Mouse (Mus musculus) hindbrain, embryonic 11.5 days (tissue): ENCODE measurements around the gene Kctd10. TPM values are rescaled to one million over a fixed set of nuclear protein-coding genes. Genes with fewer than 3 reads are reported as not detected.

Experiments
- ATAC-seq: fragments of 200-750 bp; cut with Nextera tagmentation; 2 replicates; pipeline ENCODE4 v1.8.0; 2017; ENCODE audit warnings: mild to moderate bottlenecking, moderate TSS enrichment, moderate library complexity; ENCODE audit not compliant: low FRiP score
- DNase-seq: peaks from one replicate; pipeline ENCODE4 v3.0.0-alpha.2; 2015; ENCODE audit warnings: low spot score
- H3K27ac ChIP-seq: fragments of 300-500 bp; sonication (generic); 2 replicates; pipeline ENCODE4 v1.5.1; 2014; ENCODE audit warnings: mild to moderate bottlenecking, low read depth, low read length
- H3K27me3 ChIP-seq: fragments of 300-500 bp; sonication (generic); 2 replicates; pipeline ENCODE4 v1.6.1; 2014; ENCODE audit warnings: mild to moderate bottlenecking, low read length, moderate library complexity, mixed read lengths; ENCODE audit not compliant: control insufficient read depth, insufficient read depth
- H3K36me3 ChIP-seq: fragments of 300-500 bp; sonication (generic); 2 replicates; pipeline ENCODE4 v1.6.1; 2014; ENCODE audit warnings: mild to moderate bottlenecking, low read length, moderate library complexity, mixed read lengths; ENCODE audit not compliant: control insufficient read depth, insufficient read depth
- H3K4me1 ChIP-seq: fragments of 300-500 bp; sonication (generic); replicated peaks from 2 replicates; pipeline ENCODE4 v1.6.1; 2014; ENCODE audit warnings: low read length, mixed read lengths; ENCODE audit not compliant: control insufficient read depth, insufficient read depth
- H3K4me2 ChIP-seq: fragments of 300-500 bp; sonication (generic); replicated peaks from 2 replicates; pipeline ENCODE4 v1.6.1; 2014; ENCODE audit warnings: mild to moderate bottlenecking, low read depth, low read length
- H3K4me3 ChIP-seq: fragments of 300-500 bp; sonication (generic); 2 replicates; pipeline ENCODE4 v1.5.1; 2014; ENCODE audit warnings: low read depth, low read length
- H3K9ac ChIP-seq: fragments of 300-500 bp; sonication (generic); 2 replicates; pipeline ENCODE4 v1.6.1; 2014; ENCODE audit warnings: low read depth, low read length
- H3K9me3 ChIP-seq: fragments of 300-500 bp; sonication (generic); 2 replicates; pipeline ENCODE4 v1.6.1; 2016; ENCODE audit warnings: low read length; ENCODE audit not compliant: control insufficient read depth
- WGBS: fragments of 180-500 bp; shearing (Covaris S2); extraction: QIAGEN DNeasy Blood & Tissue Kit; methylation state at CpG from one replicate; pipeline ENCODE4 v1.1.7; 2014; 5-methylcytosine and 5-hydroxymethylcytosine counted together
- polyA plus RNA-seq: library from polyadenylated mRNA; unstranded; fragments of >200 nt; fragmentation: Nextera tagmentation; extraction: Ambion mirVana; gene quantifications from 2 replicates; pipeline ENCODE4 v1.2.1, GENCODE M21; 2014

Kctd10 gene
- polyA plus RNA-seq, 1 experiment from 2014 or later, result 104 TPM

GRCm38 (mm10) chr5:114416855-114417254 lies 36.5 kb upstream of the Kctd10 start:
- Histone ChIP-seq H3K36me3 (0 out of 2 replicates have a peak, but pooled peaks cover 15% of the 10 kb centered on the region), H3K4me1 (no peaks in the 10 kb centered on the region), H3K9me3 (no peaks in the 10 kb centered on the region), H3K4me2 (no peak overlapping the region), H3K4me3 (no peak overlapping the region), H3K27ac (no peak overlapping the region), H3K9ac (no peak overlapping the region), H3K27me3 (no peaks in the 10 kb centered on the region)
- ATAC-seq (no peak), DNase-seq (no peak)
- WGBS, result 89% methylated on average over 8 of the region's 8 CpGs

- 96% methylated on average over 5 of the region's 5 CpGs for WGBS
- H3K4me1 ChIP-seq, result no peaks in the 10 kb centered on the region
- no peaks in the 10 kb centered on the region for H3K27me3 ChIP-seq
- peaks cover 18% of the 10 kb centered on the region; the same call in 1 of the 2 replicates for H3K36me3 ChIP-seq
- H3K4me2 ChIP-seq, result no peak overlapping the region
- no peak for DNase-seq
- H3K9ac ChIP-seq, result no peak overlapping the region
- no peak overlapping the region for H3K4me3 ChIP-seq
- no peaks in the 10 kb centered on the region for H3K9me3 ChIP-seq
- no peak overlapping the region for H3K27ac ChIP-seq
- no peak for ATAC-seq
These were observed 35.3 kb upstream of the Kctd10 start for GRCm38 (mm10) chr5:114415606-114416005.

- no peak overlapping the region for H3K27ac ChIP-seq
- no peak overlapping the region for H3K4me2 ChIP-seq
- no peak overlapping the region for H3K4me3 ChIP-seq
- no peaks in the 10 kb centered on the region for H3K4me1 ChIP-seq
- H3K9me3 ChIP-seq, result no peaks in the 10 kb centered on the region
- DNase-seq (no peak), ATAC-seq (no peak)
- H3K9ac ChIP-seq, result no peak overlapping the region
- peaks cover 21% of the 10 kb centered on the region; the same call in 1 of the 2 replicates for H3K36me3 ChIP-seq
- 80% methylated on average over 16 of the region's 16 CpGs for WGBS
- no peaks in the 10 kb centered on the region for H3K27me3 ChIP-seq
These were observed 32.9 kb upstream of the Kctd10 start for GRCm38 (mm10) chr5:114413067-114413735.

DNA sequence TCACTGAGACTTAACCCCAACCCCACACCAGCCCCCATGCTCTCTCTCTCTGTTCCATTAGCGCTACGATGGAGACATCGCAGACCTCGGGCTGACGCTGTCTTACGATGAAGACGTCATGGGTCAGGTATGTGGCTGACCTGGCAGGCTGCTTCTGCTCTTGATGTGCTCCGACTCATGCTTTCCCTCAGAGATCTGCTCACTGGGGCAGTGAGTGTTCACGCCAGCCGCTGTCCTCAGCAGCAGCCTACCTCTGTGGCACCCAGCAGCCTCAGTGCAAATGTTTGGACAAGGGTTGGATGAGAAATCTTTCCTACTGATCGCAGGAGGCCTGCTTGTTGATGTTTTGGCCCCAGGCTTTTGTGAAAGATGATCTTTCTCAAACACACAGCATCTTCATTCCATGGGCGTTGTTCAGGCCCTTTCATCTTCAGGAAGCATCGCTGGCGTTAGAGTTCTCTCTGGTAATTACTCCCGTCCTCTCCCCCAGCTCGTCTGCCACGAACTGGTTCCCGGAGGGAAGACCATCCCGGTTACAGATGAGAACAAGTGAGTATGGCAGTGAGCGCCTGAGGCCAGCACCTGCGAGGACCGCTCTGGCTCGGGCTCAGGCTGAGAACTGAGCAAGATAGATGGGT lies 32.2 kb upstream of the Kctd10 start:
- 84% methylated on average over 23 of the region's 23 CpGs for WGBS
- Histone ChIP-seq H3K27me3 (no peaks in the 10 kb centered on the region), H3K4me2 (no peak overlapping the region), H3K4me1 (no peaks in the 10 kb centered on the region), H3K27ac (no peak overlapping the region), H3K4me3 (no peak overlapping the region), H3K36me3 (peaks cover 25% of the 10 kb centered on the region; the same call in 1 of the 2 replicates), H3K9me3 (no peaks in the 10 kb centered on the region), H3K9ac (no peak overlapping the region)
- DNase-seq (no peak), ATAC-seq (no peak)

DNA sequence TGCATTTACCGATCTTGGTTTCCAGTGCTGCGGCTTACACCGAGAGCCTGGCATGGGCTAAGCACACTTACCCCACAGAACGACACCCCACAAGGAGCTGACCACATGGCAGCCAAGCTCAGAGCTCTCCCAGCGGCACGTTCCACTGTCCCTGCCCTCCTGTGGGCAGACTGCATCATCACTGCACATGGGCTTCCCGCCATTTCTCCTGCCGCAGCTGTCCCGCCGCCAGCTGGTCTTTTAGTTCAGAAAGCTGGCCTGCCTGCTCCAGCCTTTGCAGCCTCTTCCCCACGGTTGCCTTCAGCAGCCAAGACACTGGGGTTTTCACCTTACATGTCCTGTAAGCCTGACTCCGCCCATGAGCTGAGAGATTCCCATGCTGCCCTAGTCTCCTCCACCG lies 30.1 kb upstream of the Kctd10 start:
- ATAC-seq (no peak), DNase-seq (no peak)
- H3K27me3 ChIP-seq, result no peaks in the 10 kb centered on the region
- no peak overlapping the region for H3K4me2 ChIP-seq
- H3K9me3 ChIP-seq, result no peaks in the 10 kb centered on the region
- no peak overlapping the region for H3K4me3 ChIP-seq
- no peak overlapping the region for H3K27ac ChIP-seq
- H3K4me1 ChIP-seq, result no peaks in the 10 kb centered on the region
- no peak overlapping the region for H3K9ac ChIP-seq
- WGBS, result 89% methylated on average over 13 of the region's 13 CpGs
- peaks cover 29% of the 10 kb centered on the region; the same call in 1 of the 2 replicates for H3K36me3 ChIP-seq

DNA sequence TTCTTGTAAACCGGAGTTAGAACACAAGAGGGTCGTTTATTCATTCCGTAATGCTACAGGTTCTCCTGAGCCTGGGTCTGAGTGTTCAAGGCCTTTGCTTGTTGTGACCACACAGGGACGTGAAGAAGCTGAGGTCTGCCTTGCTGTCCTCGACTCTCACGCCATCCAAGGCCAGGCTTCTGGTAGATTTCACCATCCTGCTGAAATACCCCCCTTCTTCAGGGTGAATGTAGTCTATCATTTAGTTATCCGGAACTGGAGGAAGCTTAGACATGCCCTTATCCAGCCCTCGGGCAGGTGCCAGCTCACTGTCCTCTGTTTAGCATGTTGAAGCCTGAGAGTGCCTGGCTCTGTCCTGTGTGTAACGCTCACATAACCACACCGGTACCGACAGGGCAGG lies 28.5 kb upstream of the Kctd10 start:
- no peak overlapping the region for H3K4me3 ChIP-seq
- H3K4me1 ChIP-seq, result no peaks in the 10 kb centered on the region
- H3K27me3 ChIP-seq, result no peaks in the 10 kb centered on the region
- H3K36me3 ChIP-seq, result peaks cover 29% of the 10 kb centered on the region; the same call in 1 of the 2 replicates
- DNase-seq (no peak), ATAC-seq (no peak)
- no peak overlapping the region for H3K4me2 ChIP-seq
- no peaks in the 10 kb centered on the region for H3K9me3 ChIP-seq
- no peak overlapping the region for H3K9ac ChIP-seq
- no peak overlapping the region for H3K27ac ChIP-seq
- WGBS, result 93% methylated on average over 11 of the region's 11 CpGs

DNA sequence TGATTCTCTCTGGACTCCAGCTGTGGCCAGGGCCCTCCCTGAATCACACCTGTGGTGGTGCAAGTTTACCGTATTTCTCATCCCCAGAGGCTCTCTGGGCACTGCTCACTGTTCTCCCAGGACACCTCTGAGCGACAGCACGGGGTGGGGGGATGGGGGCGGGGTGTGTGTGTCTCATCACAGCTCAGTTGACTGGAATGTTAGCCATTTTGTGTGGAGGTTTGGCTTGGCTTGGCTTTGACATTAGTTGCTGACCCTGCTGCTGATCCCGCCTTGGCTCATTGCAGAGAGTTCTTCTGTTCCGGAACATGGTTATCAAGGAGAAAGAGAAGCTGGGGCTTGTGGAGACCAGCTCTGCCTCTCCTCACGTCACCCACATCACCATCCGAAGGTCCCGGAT lies 27.5 kb upstream of the Kctd10 start:
- WGBS, result 96% methylated on average over 9 of the region's 9 CpGs
- H3K36me3 ChIP-seq, result peaks cover 28% of the 10 kb centered on the region; the same call in 1 of the 2 replicates
- no peak for DNase-seq

DNA sequence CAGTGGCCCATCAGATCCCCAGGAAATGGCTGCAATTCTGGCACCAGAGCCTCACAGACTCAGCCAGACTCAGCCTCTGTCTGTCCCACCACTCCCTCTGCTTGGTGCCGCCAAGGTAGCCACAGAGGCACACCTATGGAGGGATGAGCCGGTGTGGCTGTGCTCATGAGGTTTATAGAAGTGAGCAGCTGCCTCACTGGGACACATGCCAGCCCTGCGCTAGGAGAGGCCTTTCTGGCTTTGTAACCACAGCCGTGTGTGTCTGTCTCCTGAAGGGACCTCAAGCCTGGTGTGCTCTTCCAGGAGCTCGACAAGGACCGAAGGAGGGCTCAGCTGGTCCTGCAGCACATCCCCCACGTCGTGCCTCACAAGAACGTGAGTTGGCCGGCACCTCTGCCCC lies 27.0 kb upstream of the Kctd10 start:
- H3K9ac ChIP-seq, result no peak overlapping the region
- 95% methylated on average over 10 of the region's 10 CpGs for WGBS
- H3K27ac ChIP-seq, result no peak overlapping the region
- H3K4me2 ChIP-seq, result no peak overlapping the region
- H3K4me3 ChIP-seq, result no peak overlapping the region
- ATAC-seq, result no peak
- H3K27me3 ChIP-seq, result no peaks in the 10 kb centered on the region
- DNase-seq, result no peak
- peaks cover 30% of the 10 kb centered on the region; the same call in 1 of the 2 replicates for H3K36me3 ChIP-seq
- H3K9me3 ChIP-seq, result no peaks in the 10 kb centered on the region
- no peaks in the 10 kb centered on the region for H3K4me1 ChIP-seq

More for the DNA sequence above, 27.5 kb upstream of the Kctd10 start:
- no peak for ATAC-seq
- no peaks in the 10 kb centered on the region for H3K9me3 ChIP-seq
- no peak overlapping the region for H3K27ac ChIP-seq
- H3K4me2 ChIP-seq, result no peak overlapping the region
- H3K4me1 ChIP-seq, result no peaks in the 10 kb centered on the region
- H3K4me3 ChIP-seq, result no peak overlapping the region
- H3K9ac ChIP-seq, result no peak overlapping the region
- no peaks in the 10 kb centered on the region for H3K27me3 ChIP-seq

DNA sequence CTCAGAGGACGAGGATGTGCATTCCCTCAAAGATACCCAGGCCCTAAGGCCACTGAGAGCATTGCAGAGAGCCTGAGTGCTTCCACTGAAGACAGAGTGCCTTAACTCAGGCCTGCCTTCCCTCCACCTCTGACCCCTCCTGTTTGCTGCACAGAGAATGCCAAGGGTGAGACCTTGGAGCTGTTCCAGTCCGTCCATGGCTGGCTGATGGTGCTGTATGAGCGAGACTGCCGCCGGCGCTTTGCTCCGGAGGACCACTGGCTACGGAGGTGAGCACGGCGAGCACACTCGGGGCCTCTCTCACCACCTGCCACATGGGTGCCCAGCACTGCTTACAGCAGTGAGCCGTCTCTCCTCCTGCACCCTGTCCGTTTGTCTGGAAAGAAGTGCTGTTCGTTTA lies 26.3 kb upstream of the Kctd10 start:
- DNase-seq, result no peak
- peaks cover 29% of the 10 kb centered on the region; the same call in 1 of the 2 replicates for H3K36me3 ChIP-seq
- H3K9me3 ChIP-seq, result no peaks in the 10 kb centered on the region
- no peak for ATAC-seq
- no peak overlapping the region for H3K4me3 ChIP-seq
- H3K27me3 ChIP-seq, result no peaks in the 10 kb centered on the region
- no peak overlapping the region for H3K4me2 ChIP-seq
- H3K4me1 ChIP-seq, result no peaks in the 10 kb centered on the region
- 87% methylated on average over 14 of the region's 14 CpGs for WGBS
- no peak overlapping the region for H3K27ac ChIP-seq
- no peak overlapping the region for H3K9ac ChIP-seq
